Mouse (Mus musculus) ovary, adult 2 months (tissue): ENCODE data around the gene Nectin2. TPM values are rescaled to one million over a fixed set of nuclear protein-coding genes. Genes with fewer than 3 reads are reported as not detected.

Experiments used
- polyA plus RNA-seq: library from polyadenylated mRNA; depleted of rRNA; stranded (reverse); fragments of >200 nt; gene quantifications from 2 replicates; pipeline ENCODE4 v1.2.3, GENCODE M21; 2012; rRNA removed

Gene Nectin2
- polyA plus RNA-seq, result 136 and 141 TPM in 2 replicates

GRCm38 (mm10) chr7:19750217-19751069 lies at the start of gene Nectin2:
Gene Nectin2, minus strand, starts transcription at chr7:19750483.

DNA sequence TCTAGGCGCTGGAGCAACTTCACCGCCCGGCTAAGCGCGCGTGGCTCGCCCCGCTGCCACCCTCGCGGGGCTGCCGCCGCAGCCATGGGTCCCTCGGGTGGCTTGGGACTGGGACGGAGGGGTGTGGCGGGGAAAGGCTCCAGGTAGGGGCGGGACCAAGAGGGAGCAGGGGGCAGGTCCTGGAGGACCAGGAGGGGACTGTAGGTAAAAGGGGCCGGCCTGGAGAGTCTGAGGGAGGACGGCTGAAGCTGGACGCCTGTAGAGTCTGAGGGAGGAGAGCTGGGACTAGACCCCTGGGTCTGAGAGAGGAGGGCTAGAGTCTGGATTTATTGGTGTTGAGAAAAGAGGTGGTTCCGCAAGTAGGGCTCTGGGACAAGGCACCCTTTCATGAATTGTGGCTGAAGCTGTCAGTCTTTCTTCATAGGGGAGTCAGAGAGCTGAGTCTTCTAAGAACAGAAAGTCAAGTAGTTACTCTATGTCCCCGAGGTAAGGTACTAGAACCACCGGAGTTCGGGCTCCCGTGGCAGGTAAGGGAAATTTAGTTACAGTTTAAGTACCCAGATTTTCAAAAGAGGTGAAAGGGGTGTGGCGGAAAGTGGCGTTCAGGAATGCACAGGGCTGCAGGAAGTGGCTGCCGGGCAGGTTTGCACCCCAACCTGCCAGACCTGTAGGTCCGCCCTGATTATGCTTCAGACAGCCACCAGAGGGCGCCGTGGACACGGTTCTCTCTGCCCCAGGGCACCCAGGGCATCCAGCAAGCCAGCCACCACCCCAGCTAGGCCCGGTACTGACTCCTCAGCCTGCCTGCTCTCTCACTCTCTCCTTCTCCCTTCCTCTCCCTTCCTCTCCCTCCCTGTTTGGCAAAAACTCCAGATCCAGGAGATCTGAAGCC lies 46.7 kb upstream of the Nectin2 start, which contains the start of gene Cblc:
TSS of gene Cblc (minus strand) at position 113 of the 892 bp plus-strand sequence.

GRCm38 (mm10) chr7:19770984-19771391 lies 20.7 kb upstream of the Nectin2 start, which contains the start of gene Bcam:
Gene Bcam, minus strand, starts transcription at chr7:19771016.

DNA sequence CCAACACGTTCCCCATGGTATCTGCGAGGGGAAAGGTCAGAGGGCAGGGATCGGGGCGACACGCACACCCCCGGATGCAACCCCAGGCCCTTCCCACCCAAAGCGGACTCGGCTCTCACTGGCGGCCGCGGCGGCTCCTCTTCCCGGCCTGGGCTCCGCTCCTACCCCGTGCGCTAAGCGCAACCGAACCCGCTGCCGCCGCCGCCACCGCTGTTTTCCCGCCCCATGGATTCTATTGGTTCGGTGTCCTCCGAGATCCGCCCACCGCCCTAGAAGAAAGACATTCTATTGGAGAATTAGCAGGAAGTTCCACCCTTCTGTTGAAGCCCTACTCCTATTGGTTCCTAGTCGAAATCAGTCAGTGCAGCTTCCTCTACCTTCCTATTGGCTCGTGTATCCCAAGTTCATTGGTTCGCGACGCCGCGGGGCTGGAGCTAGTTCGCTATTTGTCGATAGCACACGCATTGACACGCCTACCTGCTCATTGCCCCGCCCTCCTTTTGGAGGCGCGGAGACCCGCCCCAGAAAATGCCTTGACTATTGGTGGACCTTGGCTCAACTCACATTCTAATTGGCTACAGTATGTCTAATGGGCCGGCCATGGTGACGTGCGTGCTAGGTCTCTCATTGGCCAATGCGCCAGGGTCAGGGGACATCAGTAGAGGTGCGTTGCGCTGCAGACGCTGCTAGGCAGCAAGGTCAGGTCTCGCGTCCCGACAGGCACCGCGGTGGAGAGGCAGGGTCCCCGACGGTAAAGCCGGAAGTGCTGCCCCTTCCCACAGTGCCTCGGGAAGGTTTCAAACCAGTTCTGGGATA lies 34.8 kb downstream of the Nectin2 start, which contains the start of gene Tomm40:
TSS of gene Tomm40 (minus strand) at position 200 of the 816 bp plus-strand sequence.

GRCm38 (mm10) chr7:19698907-19699826 lies 51.1 kb downstream of the Nectin2 start, which contains the start of gene Apoe:
Gene Apoe, minus strand, starts transcription at chr7:19699188.

GRCm38 (mm10) chr7:19691873-19692865 lies 58.1 kb downstream of the Nectin2 start, which contains the start of gene Apoc1:
Gene Apoc1, minus strand, starts transcription at chr7:19692660.

DNA sequence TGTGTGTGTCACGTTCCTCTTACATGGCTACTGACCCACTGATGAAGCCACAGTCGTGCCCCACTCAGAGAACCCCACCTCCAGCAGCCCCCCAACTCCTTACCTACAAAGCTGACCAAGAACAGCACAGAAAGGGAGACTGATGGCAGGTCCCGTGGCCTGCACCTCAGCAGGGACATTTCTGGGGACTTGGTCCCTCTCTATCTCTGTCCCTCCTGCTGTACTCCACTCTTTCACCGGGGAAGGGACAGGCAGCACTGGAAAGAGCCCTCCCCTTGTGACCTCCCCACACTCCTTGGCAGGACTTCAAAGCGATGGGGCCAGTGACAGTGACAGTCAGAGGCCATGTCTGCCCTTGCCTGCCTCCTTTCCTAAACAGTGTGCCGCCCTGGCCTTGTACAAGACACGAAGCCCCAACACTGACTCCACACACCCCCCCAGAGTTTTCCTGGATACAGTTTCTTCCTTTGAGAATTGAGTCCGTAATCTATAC lies 69.0 kb downstream of the Nectin2 start, which contains the start of the genes Gm44805 and Apoc4:
TSS of gene Gm44805 (minus strand) at position 222 of the 493 bp plus-strand sequence.
TSS of gene Apoc4 (minus strand) at position 278 of the 493 bp plus-strand sequence.

GRCm38 (mm10) chr7:19677872-19678271 lies 72.4 kb downstream of the Nectin2 start, which contains the start of gene Apoc2:
Gene Apoc2, minus strand, starts transcription at chr7:19677941.

Other genes with a start within 250 kb of the Nectin2 start
- 23.3 and 32.2 TPM in 2 replicates for gene Bloc1s3, start 242.1 kb downstream of the Nectin2 start, polyA plus RNA-seq
- 122 and 123 TPM in 2 replicates for gene Trappc6a, start 242.1 kb downstream of the Nectin2 start, polyA plus RNA-seq
- gene Nkpd1, start 232.6 kb downstream of the Nectin2 start, polyA plus RNA-seq, result 1.3 and 1.9 TPM in 2 replicates
- gene Ppp1r37, start 187.4 kb downstream of the Nectin2 start, polyA plus RNA-seq, result 147 and 159 TPM in 2 replicates
- 15.2 and 16.3 TPM in 2 replicates for gene Zfp296, start 173.2 kb downstream of the Nectin2 start, polyA plus RNA-seq
- 230 and 252 TPM in 2 replicates for gene Gemin7, start 172.9 kb downstream of the Nectin2 start, polyA plus RNA-seq
- gene Clasrp, start 146.0 kb downstream of the Nectin2 start, polyA plus RNA-seq, result 248 and 417 TPM in 2 replicates
- gene Relb, start 121.0 kb downstream of the Nectin2 start, polyA plus RNA-seq, result 34.7 and 48.6 TPM in 2 replicates
- gene Clptm1, start 85.5 kb downstream of the Nectin2 start, polyA plus RNA-seq, result 131 and 152 TPM in 2 replicates
- gene Apoc2, start 72.5 kb downstream of the Nectin2 start, polyA plus RNA-seq, result 1.2 and 3.3 TPM in 2 replicates
- gene Gm44805, start 69.1 kb downstream of the Nectin2 start, polyA plus RNA-seq, result not detected in 2 replicates
- gene Apoc4, start 69.0 kb downstream of the Nectin2 start, polyA plus RNA-seq, result 2.4 and 7.3 TPM in 2 replicates
- gene Apoc1, start 57.8 kb downstream of the Nectin2 start, polyA plus RNA-seq, result 3.8 and 11.0 TPM in 2 replicates
- 3,327 and 3,331 TPM in 2 replicates for gene Apoe, start 51.3 kb downstream of the Nectin2 start, polyA plus RNA-seq
- 131 and 143 TPM in 2 replicates for gene Tomm40, start 35.0 kb downstream of the Nectin2 start, polyA plus RNA-seq
- gene Bcam, start 20.5 kb upstream of the Nectin2 start, polyA plus RNA-seq, result 233 and 256 TPM in 2 replicates
- gene Cblc, start 46.3 kb upstream of the Nectin2 start, polyA plus RNA-seq, result 8.6 and 11.5 TPM in 2 replicates
- gene Bcl3, start 72.3 kb upstream of the Nectin2 start, polyA plus RNA-seq, result 78.2 and 94.4 TPM in 2 replicates
- 0.49 and 0.91 TPM in 2 replicates for gene Gm19345, start 101.5 kb upstream of the Nectin2 start, polyA plus RNA-seq
- 0.15 and 0.31 TPM in 2 replicates for gene Ceacam16, start 110.8 kb upstream of the Nectin2 start, polyA plus RNA-seq
- 0.15 TPM in 2 replicates for gene Ceacam19, start 137.5 kb upstream of the Nectin2 start, polyA plus RNA-seq
- gene Pvr, start 170.7 kb upstream of the Nectin2 start, polyA plus RNA-seq, result 19.3 and 26.5 TPM in 2 replicates
- 0.68 and 1.3 TPM in 2 replicates for gene Igsf23, start 200.3 kb upstream of the Nectin2 start, polyA plus RNA-seq
- gene Ceacam20, start 214.9 kb upstream of the Nectin2 start, polyA plus RNA-seq, result 0.31 and 0.58 TPM in 2 replicates
- 0.87 and 1.3 TPM in 2 replicates for gene Nlrp9b, start 241.0 kb upstream of the Nectin2 start, polyA plus RNA-seq